Mouse (Mus musculus) intestine, embryonic 15.5 days (tissue): ENCODE results near the gene Usp44. TPM values are rescaled to one million over a fixed set of nuclear protein-coding genes. Genes with fewer than 3 reads are reported as not detected.

ENCODE experiments used
- ATAC-seq: fragments of 200-750 bp; cut with Nextera tagmentation; 2 replicates; pipeline ENCODE4 v1.8.0; 2017; ENCODE audit warnings: moderate TSS enrichment, moderate library complexity
- H3K27ac ChIP-seq: fragments of 300-500 bp; sonication (generic); 2 replicates; pipeline ENCODE4 v1.5.1; 2015; ENCODE audit warnings: mild to moderate bottlenecking, inconsistent platforms
- H3K27me3 ChIP-seq: fragments of 300-500 bp; sonication (generic); replicated peaks from 2 replicates; pipeline ENCODE4 v1.6.1; 2015; ENCODE audit warnings: inconsistent platforms
- H3K36me3 ChIP-seq: fragments of 300-500 bp; sonication (generic); 2 replicates; pipeline ENCODE4 v1.6.1; 2015; ENCODE audit warnings: inconsistent platforms
- H3K4me1 ChIP-seq: fragments of 300-500 bp; sonication (generic); replicated peaks from 2 replicates; pipeline ENCODE4 v1.6.1; 2015; ENCODE audit warnings: inconsistent platforms
- H3K4me2 ChIP-seq: fragments of 300-500 bp; sonication (generic); replicated peaks from 2 replicates; pipeline ENCODE4 v1.6.1; 2015; ENCODE audit warnings: mild to moderate bottlenecking, inconsistent platforms
- H3K4me3 ChIP-seq: fragments of 300-500 bp; sonication (generic); replicated peaks from 2 replicates; pipeline ENCODE4 v1.5.1; 2015; ENCODE audit warnings: inconsistent platforms
- H3K9ac ChIP-seq: fragments of 300-500 bp; sonication (generic); 2 replicates; pipeline ENCODE4 v1.6.1; 2015; ENCODE audit warnings: inconsistent platforms
- H3K9me3 ChIP-seq: fragments of 300-500 bp; sonication (generic); 2 replicates; pipeline ENCODE4 v1.6.1; 2016; ENCODE audit warnings: inconsistent platforms
- WGBS: fragments of 180-500 bp; shearing (Covaris S2); methylation state at CpG from one replicate; pipeline ENCODE4 v1.1.7; 2015; 5-methylcytosine and 5-hydroxymethylcytosine counted together
- polyA plus RNA-seq: library from polyadenylated mRNA; unstranded; fragments of >200 nt; fragmentation: Nextera tagmentation; extraction: Ambion mirVana; gene quantifications from 2 replicates; pipeline ENCODE4 v1.2.1, GENCODE M21; 2015

Gene Usp44
- polyA plus RNA-seq, 1 experiment from 2014 or later, result 0.43 TPM

DNA sequence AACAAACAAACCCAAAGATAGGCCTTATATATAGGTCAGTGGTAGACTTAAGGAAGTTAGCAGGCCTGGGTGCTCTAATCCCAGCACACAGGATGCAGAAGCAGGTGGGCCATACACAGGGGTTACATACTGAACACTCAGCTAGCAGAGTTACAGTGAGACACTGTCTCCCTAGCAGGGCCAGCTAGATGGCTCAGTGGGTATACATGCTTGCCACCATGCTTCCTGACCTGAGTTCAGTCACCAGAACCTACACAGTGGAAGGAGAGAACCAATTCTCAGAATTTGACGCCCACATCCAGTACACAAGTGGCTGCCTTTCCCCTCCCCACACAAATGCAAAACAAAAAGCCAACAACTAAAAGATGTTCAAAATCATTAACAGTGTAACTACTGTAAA lies 45.4 kb downstream of the Usp44 start:
- 90% methylated on average over 1 of the region's 1 CpGs for WGBS
- Histone ChIP-seq H3K27ac (no peak overlapping the region), H3K36me3 (peaks cover 16% of the 10 kb centered on the region), H3K4me3 (no peak overlapping the region), H3K4me1 (no peaks in the 10 kb centered on the region), H3K4me2 (no peak overlapping the region), H3K9ac (no peak overlapping the region), H3K27me3 (no peaks in the 10 kb centered on the region), H3K9me3 (no peaks in the 10 kb centered on the region)
- no peak for ATAC-seq

DNA sequence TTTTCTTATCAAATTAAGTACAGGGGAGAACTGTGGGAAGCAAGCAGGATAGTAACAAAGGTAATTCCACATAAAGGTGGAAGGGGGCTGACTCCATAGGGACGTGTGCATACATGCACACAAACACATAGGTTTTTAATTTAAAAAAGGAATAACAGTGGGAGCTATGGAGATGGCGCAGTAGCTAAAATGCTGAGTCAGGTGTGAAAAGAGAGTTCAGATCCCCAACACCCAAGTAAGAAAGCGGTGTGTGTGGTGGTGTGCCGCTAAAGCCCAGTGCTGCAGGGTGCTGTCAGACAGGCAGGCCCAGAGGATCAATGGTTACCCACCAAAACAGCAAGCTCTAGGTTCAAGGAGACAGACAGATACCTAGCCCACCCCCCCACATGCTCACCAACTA lies 47.4 kb downstream of the Usp44 start:
- Histone ChIP-seq H3K4me2 (no peak overlapping the region), H3K9me3 (no peaks in the 10 kb centered on the region), H3K27ac (no peak overlapping the region), H3K36me3 (0 out of 2 replicates have a peak, but pooled peaks cover 6% of the 10 kb centered on the region), H3K9ac (no peak overlapping the region), H3K27me3 (no peaks in the 10 kb centered on the region), H3K4me3 (no peak overlapping the region), H3K4me1 (no peaks in the 10 kb centered on the region)
- 93% methylated on average over 4 of the region's 4 CpGs for WGBS
- no peak for ATAC-seq

DNA sequence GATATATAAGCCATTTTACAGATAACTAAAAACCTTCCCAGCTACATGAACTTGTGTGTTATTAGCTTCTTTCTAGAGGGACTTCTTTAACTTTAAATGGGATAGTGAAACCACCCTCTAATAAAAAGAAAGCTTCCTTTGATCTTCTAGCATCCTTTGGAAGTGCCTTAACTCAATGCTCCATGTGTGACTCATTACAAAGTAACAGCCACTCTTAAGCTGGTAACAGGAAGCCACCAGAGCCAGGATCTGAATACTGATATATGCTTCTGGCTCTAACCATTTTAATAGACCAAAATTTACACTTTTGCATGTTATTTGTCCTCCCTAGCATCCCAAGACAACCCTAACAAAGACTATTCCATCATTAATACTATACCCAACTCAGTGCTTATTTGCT lies 50.6 kb downstream of the Usp44 start:
- Histone ChIP-seq H3K9me3 (no peaks in the 10 kb centered on the region), H3K27ac (no peak overlapping the region), H3K27me3 (no peaks in the 10 kb centered on the region), H3K4me2 (no peak overlapping the region), H3K4me3 (no peak overlapping the region), H3K4me1 (no peaks in the 10 kb centered on the region), H3K9ac (no peak overlapping the region), H3K36me3 (peaks cover 13% of the 10 kb centered on the region; the same call in 1 of the 2 replicates)
- no peak for ATAC-seq

- peak; percentile 74; the same call in 1 of the 2 replicates for ATAC-seq
- H3K36me3 ChIP-seq, result peaks cover 12% of the 10 kb centered on the region; the same call in 1 of the 2 replicates
- WGBS, result 77% methylated on average over 8 of the region's 8 CpGs
Measured at GRCm38 (mm10) chr10:93882738-93883364, 51.5 kb downstream of the Usp44 start.

DNA sequence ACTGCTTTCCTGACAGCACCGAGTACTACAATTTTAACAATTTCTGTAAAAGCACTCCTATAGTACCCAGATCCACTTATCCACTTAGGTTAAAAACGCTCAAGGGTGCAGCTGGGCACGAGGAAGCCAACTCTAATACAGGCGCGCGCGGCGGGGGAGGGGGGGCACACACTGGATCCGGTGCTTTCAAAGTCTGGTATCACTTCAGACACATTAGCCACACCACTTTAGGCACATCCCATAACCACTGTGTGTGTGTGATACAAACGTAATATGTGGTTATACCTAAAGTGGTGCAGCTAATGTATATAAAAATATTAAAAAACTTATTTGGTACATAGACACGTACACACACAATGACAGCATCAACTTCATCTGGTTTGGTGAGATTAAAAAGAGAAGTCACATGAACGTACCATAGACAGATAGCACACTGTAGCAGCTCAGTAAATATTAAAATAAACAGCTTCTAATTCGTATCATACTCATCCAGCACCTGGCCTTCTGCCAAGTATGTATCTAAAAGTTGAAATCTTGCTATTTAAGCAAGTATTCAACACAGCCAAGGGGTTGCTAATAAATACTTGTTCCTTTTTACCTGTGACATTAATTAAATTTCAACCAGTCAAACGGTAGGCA lies 54.6 kb downstream of the Usp44 start:
- no peak overlapping the region for H3K4me2 ChIP-seq
- no peaks in the 10 kb centered on the region for H3K27me3 ChIP-seq
- 88% methylated on average over 14 of the region's 14 CpGs for WGBS
- no peaks in the 10 kb centered on the region for H3K9me3 ChIP-seq
- no peak overlapping the region for H3K27ac ChIP-seq
- ATAC-seq, result no peak
- H3K4me1 ChIP-seq, result 0 out of 2 replicates have a peak, but pooled peaks cover 2% of the 10 kb centered on the region
- H3K36me3 ChIP-seq, result peaks cover 6% of the 10 kb centered on the region; the same call in 1 of the 2 replicates
- H3K4me3 ChIP-seq, result no peak overlapping the region
- no peak overlapping the region for H3K9ac ChIP-seq

More at GRCm38 (mm10) chr10:93882738-93883364, 51.5 kb downstream of the Usp44 start:
- no peak overlapping the region for H3K4me3 ChIP-seq
- no peaks in the 10 kb centered on the region for H3K27me3 ChIP-seq
- no peak overlapping the region for H3K4me2 ChIP-seq
- H3K9ac ChIP-seq, result no peak overlapping the region
- no peak overlapping the region for H3K27ac ChIP-seq
- no peaks in the 10 kb centered on the region for H3K4me1 ChIP-seq
- no peaks in the 10 kb centered on the region for H3K9me3 ChIP-seq

- Histone ChIP-seq H3K4me2 (peak overlapping the region; percentile 80), H3K4me3 (peak overlapping the region; percentile 82), H3K27ac (0 out of 2 replicates have a peak overlapping the region, but pooled peaks have one; percentile 74), H3K27me3 (no peaks in the 10 kb centered on the region), H3K9ac (peak overlapping the region; percentile 94), H3K36me3 (peaks cover 6% of the 10 kb centered on the region; the same call in 1 of the 2 replicates), H3K4me1 (0 out of 2 replicates have a peak, but pooled peaks cover 2% of the 10 kb centered on the region), H3K9me3 (no peaks in the 10 kb centered on the region)
- WGBS, result 14% methylated on average over 10 of the region's 10 CpGs
- no peak for ATAC-seq
Measured at GRCm38 (mm10) chr10:93888590-93888934, 57.2 kb downstream of the Usp44 start.

DNA sequence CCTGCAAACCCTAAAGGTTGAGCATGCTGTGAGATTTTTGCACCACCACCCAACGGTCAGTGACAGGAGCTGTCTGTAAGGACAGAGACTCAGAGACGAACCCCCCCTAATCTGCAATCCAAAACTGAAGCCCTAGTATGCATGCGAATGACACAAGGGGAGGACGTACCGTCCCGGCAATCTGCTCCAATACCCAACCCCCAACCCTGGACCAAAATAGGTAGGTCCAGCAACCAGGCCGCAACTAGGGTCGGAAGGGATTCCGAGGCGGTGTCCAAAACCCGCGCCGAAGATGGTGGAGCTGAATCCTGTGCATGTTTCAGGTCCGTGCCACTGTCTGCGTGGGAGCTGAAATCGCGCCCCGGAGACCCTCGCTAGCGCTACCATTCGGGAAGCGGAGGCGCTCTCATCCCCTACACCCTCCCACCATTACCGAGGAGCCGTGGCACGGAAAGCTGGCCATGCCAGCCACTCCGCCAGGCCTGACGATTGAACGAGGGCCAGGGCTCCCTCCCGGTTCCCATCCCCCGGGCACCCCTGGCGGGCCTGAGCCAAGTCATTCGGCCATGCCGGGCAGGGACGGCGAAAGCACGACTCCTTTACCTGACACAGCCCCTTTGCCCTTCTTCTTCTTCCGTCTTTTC lies 57.7 kb downstream of the Usp44 start:
- Histone ChIP-seq H3K4me1 (0 out of 2 replicates have a peak, but pooled peaks cover 2% of the 10 kb centered on the region), H3K4me3 (peak overlapping the region; percentile 82), H3K36me3 (peaks cover 6% of the 10 kb centered on the region; the same call in 1 of the 2 replicates), H3K9me3 (no peaks in the 10 kb centered on the region), H3K27ac (peak overlapping the region; percentile 74), H3K9ac (peak overlapping the region; percentile 94), H3K4me2 (peak overlapping the region; percentile 80), H3K27me3 (no peaks in the 10 kb centered on the region)
- peak; percentile 61 for ATAC-seq
- WGBS, result under 1% methylated on average over 38 of the region's 38 CpGs

- H3K4me2 ChIP-seq, result peak overlapping the region; percentile 80
- H3K9ac ChIP-seq, result peak overlapping the region; percentile 94
- H3K27ac ChIP-seq, result peak overlapping the region; percentile 74
- H3K36me3 ChIP-seq, result peaks cover 5% of the 10 kb centered on the region; the same call in 1 of the 2 replicates
- 0 out of 2 replicates have a peak, but pooled peaks cover 2% of the 10 kb centered on the region for H3K4me1 ChIP-seq
- peak overlapping the region; percentile 82 for H3K4me3 ChIP-seq
- under 1% methylated on average over 23 of the region's 30 CpGs for WGBS
- H3K9me3 ChIP-seq, result no peaks in the 10 kb centered on the region
- peak; percentile 98 for ATAC-seq
- H3K27me3 ChIP-seq, result no peaks in the 10 kb centered on the region
Measured at GRCm38 (mm10) chr10:93889579-93889950, 58.2 kb downstream of the Usp44 start.

DNA sequence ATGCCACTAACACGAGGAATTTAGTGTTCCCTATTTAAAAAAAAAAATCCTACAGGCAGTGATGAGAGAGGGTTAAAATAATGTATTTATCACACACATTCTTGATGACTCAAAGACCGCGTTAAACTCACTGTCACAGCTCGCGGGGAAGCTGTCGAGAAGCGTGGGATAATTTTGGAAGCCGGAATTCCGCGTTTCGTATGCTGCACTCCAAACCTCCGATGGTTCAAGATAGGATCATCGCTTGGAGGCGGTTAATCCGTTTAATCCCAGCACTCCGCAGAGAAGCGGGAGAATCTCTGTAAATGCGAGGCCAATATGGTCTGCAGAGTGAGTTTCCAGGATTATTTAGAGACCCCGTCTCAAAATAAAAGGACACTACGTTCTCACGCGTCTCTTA lies 58.6 kb downstream of the Usp44 start:
- Histone ChIP-seq H3K4me3 (peak overlapping the region; percentile 82), H3K27ac (peak overlapping the region; percentile 74; the same call in 1 of the 2 replicates), H3K9ac (peak overlapping the region; percentile 94), H3K4me1 (0 out of 2 replicates have a peak, but pooled peaks cover 2% of the 10 kb centered on the region), H3K4me2 (peak overlapping the region; percentile 80), H3K36me3 (peaks cover 1% of the 10 kb centered on the region; the same call in 1 of the 2 replicates), H3K9me3 (no peaks in the 10 kb centered on the region), H3K27me3 (no peaks in the 10 kb centered on the region)
- ATAC-seq, result peak; percentile 32
- WGBS, result under 1% methylated on average over 22 of the region's 22 CpGs

DNA sequence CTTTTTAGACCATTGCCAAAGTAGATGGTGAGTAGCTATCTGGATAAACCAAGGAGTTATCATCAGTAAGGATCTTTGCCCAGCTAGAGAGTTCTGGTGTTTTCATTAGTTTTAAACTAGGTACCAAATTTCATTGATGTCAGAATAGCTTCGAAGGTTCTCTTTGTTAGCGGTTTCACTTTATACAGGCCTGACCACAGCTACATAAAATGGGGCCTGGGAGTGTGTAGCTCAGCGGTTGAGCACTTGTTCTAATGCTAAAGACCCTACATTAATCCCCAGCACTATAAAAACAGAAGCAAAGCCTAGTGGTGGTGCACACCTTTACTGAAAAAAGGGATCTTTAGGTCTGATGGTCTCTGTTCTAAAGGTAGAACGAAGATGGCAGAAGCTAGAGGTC lies 59.2 kb downstream of the Usp44 start:
- WGBS, result 73% methylated on average over 4 of the region's 4 CpGs
- Histone ChIP-seq H3K36me3 (no peaks in the 10 kb centered on the region), H3K27ac (no peak overlapping the region), H3K9me3 (no peaks in the 10 kb centered on the region), H3K4me2 (peak overlapping the region; percentile 80), H3K27me3 (no peaks in the 10 kb centered on the region), H3K9ac (no peak overlapping the region), H3K4me1 (0 out of 2 replicates have a peak, but pooled peaks cover 2% of the 10 kb centered on the region), H3K4me3 (no peak overlapping the region)
- no peak for ATAC-seq

GRCm38 (mm10) chr10:93891031-93891430 lies 59.7 kb downstream of the Usp44 start:
- Histone ChIP-seq H3K36me3 (no peaks in the 10 kb centered on the region), H3K27me3 (no peaks in the 10 kb centered on the region), H3K9me3 (no peaks in the 10 kb centered on the region), H3K4me1 (0 out of 2 replicates have a peak, but pooled peaks cover 2% of the 10 kb centered on the region), H3K9ac (no peak overlapping the region), H3K4me2 (no peak overlapping the region), H3K4me3 (no peak overlapping the region), H3K27ac (no peak overlapping the region)
- 97% methylated on average over 1 of the region's 1 CpGs for WGBS
- ATAC-seq, result no peak

GRCm38 (mm10) chr10:93892551-93892950 lies 61.2 kb downstream of the Usp44 start:
- WGBS, result 89% methylated on average over 4 of the region's 4 CpGs
- Histone ChIP-seq H3K36me3 (no peaks in the 10 kb centered on the region), H3K9me3 (no peaks in the 10 kb centered on the region), H3K4me1 (0 out of 2 replicates have a peak, but pooled peaks cover 2% of the 10 kb centered on the region), H3K4me2 (no peak overlapping the region), H3K4me3 (no peak overlapping the region), H3K27ac (no peak overlapping the region), H3K9ac (no peak overlapping the region), H3K27me3 (no peaks in the 10 kb centered on the region)
- ATAC-seq, result no peak
